9 mouse cellular contexts compared by ENCODE assay signal in genomic region chr11:4949256-4950044, GRCm38 (mm10). TPM values are rescaled to one million over a fixed set of nuclear protein-coding genes. Genes with fewer than 3 reads are reported as not detected.
DNase-seq lines count a peak whose midpoint lies in the region; ATAC-seq lines count a peak whose summit lies in the region.
"Had no signal": no experiment of that assay in that cellular context is flagged by ENCODE, and none has a peak within 500 bp of the region (broad histone marks: within the 10 kb centered on the region; RNA-seq: fewer than 3 reads in every experiment).

No protein-coding gene starts in this region.

- peak; percentile 38; the same call in 1 of the 2 replicates for ATAC-seq in heart, embryonic 16.5 days (replicated peaks; ENCODE audit: extremely low read depth, insufficient read depth, low FRiP score)
- ATAC-seq in forebrain, embryonic 14.5 days = no peak

- H3K9ac ChIP-seq in heart, embryonic 16.5 days (ENCODE audit: low read length) = no peak overlapping the region
- no peak overlapping the region for H3K9ac ChIP-seq in forebrain, embryonic 14.5 days (ENCODE audit: low read length)

- H3K27ac ChIP-seq in heart, embryonic 16.5 days (ENCODE audit: low read length) = no peak overlapping the region
- H3K27ac ChIP-seq in forebrain, embryonic 14.5 days (ENCODE audit: low read depth, low read length) = no peak overlapping the region
- no peak overlapping the region for H3K27ac ChIP-seq in midbrain, embryonic 10.5 days (replicated peaks)

- peak overlapping the region; percentile 10; the same call in 1 of the 2 replicates for H3K4me3 ChIP-seq in heart, embryonic 16.5 days (ENCODE audit: low read length)
- H3K4me3 ChIP-seq in forebrain, embryonic 14.5 days (ENCODE audit: low read depth, low read length) = peak overlapping the region; percentile 62
- H3K4me3 ChIP-seq in midbrain, embryonic 10.5 days = no peak overlapping the region

- intact Hi-C loops in heart, postnatal 25 days (cut with DNase I) = no loop called here

- no peak for DNase-seq in heart, postnatal 25 days (ENCODE audit: low spot score)
- DNase-seq in adipocyte (ENCODE audit: low spot score) = peak; percentile 11
- DNase-seq in forebrain, embryonic 14.5 days (ENCODE audit: low spot score) = peak; percentile 49
- DNase-seq in kidney, postnatal 10 days = peak; percentile 87
- DNase-seq in midbrain, embryonic 10.5 days (ENCODE audit: low spot score) = peak; percentile 82
- peak; percentile 86 for DNase-seq in testis, postnatal 10 days (ENCODE audit: low spot score)
- no peak for DNase-seq in cerebellum, adult 11 months

- WGBS in heart, embryonic 16.5 days = 6% methylated on average over 23 of the region's 23 CpGs
- 6% methylated on average over 23 of the region's 23 CpGs for WGBS in forebrain, embryonic 14.5 days
- 6% methylated on average over 23 of the region's 23 CpGs for WGBS in midbrain, embryonic 10.5 days

- no peak overlapping the region for H3K4me2 ChIP-seq in heart, embryonic 16.5 days (ENCODE audit: low read depth, low read length)
- H3K4me2 ChIP-seq in forebrain, embryonic 14.5 days (ENCODE audit: low read length) = peak overlapping the region; percentile 79

- H3K27me3 ChIP-seq in heart, embryonic 16.5 days (ENCODE audit: control insufficient read depth, insufficient read depth, low read length) = peaks cover 89% of the 10 kb centered on the region
- peaks cover 73% of the 10 kb centered on the region for H3K27me3 ChIP-seq in forebrain, embryonic 14.5 days (replicated peaks; ENCODE audit: control insufficient read depth, insufficient read depth, low read length)
- H3K27me3 ChIP-seq in midbrain, embryonic 10.5 days (ENCODE audit: low read depth, poor library complexity, severe bottlenecking) = peaks cover 99% of the 10 kb centered on the region

- peaks cover 9% of the 10 kb centered on the region; the same call in 1 of the 2 replicates for H3K4me1 ChIP-seq in heart, embryonic 16.5 days (ENCODE audit: control insufficient read depth, insufficient read depth, low read length)
- peaks cover 4% of the 10 kb centered on the region; the same call in 1 of the 2 replicates for H3K4me1 ChIP-seq in forebrain, embryonic 14.5 days (ENCODE audit: control insufficient read depth, insufficient read depth, low read length)
- peaks cover 41% of the 10 kb centered on the region for H3K4me1 ChIP-seq in midbrain, embryonic 10.5 days

- no peaks in the 10 kb centered on the region for H3K9me3 ChIP-seq in heart, embryonic 16.5 days (replicated peaks; ENCODE audit: control insufficient read depth, low read length)
- no peaks in the 10 kb centered on the region for H3K9me3 ChIP-seq in forebrain, embryonic 14.5 days (replicated peaks; ENCODE audit: control insufficient read depth, low read length)
- H3K9me3 ChIP-seq in midbrain, embryonic 10.5 days (replicated peaks) = 0 out of 2 replicates have a peak, but pooled peaks cover 5% of the 10 kb centered on the region
- H3K9me3 ChIP-seq: G1E had no signal

- H3K36me3 ChIP-seq in heart, embryonic 16.5 days (ENCODE audit: control insufficient read depth, insufficient read depth) = no peaks in the 10 kb centered on the region
- no peaks in the 10 kb centered on the region for H3K36me3 ChIP-seq in forebrain, embryonic 14.5 days (ENCODE audit: control insufficient read depth, insufficient read depth, low read length)
- H3K36me3 ChIP-seq in midbrain, embryonic 10.5 days = no peaks in the 10 kb centered on the region

RNA-seq across cellular contexts. Expression of gene Nefh, which starts 1.6 kb away (rescaled TPM):
- 0.42 and 0.60 TPM in 2 replicates for polyA plus RNA-seq in heart, embryonic 16.5 days (2015; fragmentation: Nextera tagmentation; extraction: Ambion mirVana)
- total RNA-seq in heart, postnatal 25 days (2021) = not detected
- 0.75 and 1.0 TPM in 2 replicates for polyA plus RNA-seq in forebrain, embryonic 14.5 days (2014; fragmentation: Nextera tagmentation; extraction: Ambion mirVana)
- polyA plus RNA-seq in midbrain, embryonic 10.5 days (2016; fragmentation: Nextera tagmentation; extraction: Ambion mirVana) = 0.23 and 0.29 TPM in 2 replicates

RNA-seq across cellular contexts. Expression of gene Ap1b1, which starts 37.2 kb away (rescaled TPM):
- 44.4 and 45.1 TPM in 2 replicates for polyA plus RNA-seq in heart, embryonic 16.5 days (2015; fragmentation: Nextera tagmentation; extraction: Ambion mirVana)
- 10 to 100 TPM; 53.1 to 58.1 TPM for total RNA-seq in heart, postnatal 25 days (2021)
- 58.4 and 75.5 TPM in 2 replicates for polyA plus RNA-seq in forebrain, embryonic 14.5 days (2014; fragmentation: Nextera tagmentation; extraction: Ambion mirVana)
- 62.2 and 68.4 TPM in 2 replicates for polyA plus RNA-seq in midbrain, embryonic 10.5 days (2016; fragmentation: Nextera tagmentation; extraction: Ambion mirVana)

RNA-seq across cellular contexts. Expression of gene Thoc5, which starts 54.3 kb away (rescaled TPM):
- 23.4 and 25.9 TPM in 2 replicates for polyA plus RNA-seq in heart, embryonic 16.5 days (2015; fragmentation: Nextera tagmentation; extraction: Ambion mirVana)
- 10 to 100 TPM; 16.3 to 16.9 TPM for total RNA-seq in heart, postnatal 25 days (2021)
- polyA plus RNA-seq in forebrain, embryonic 14.5 days (2014; fragmentation: Nextera tagmentation; extraction: Ambion mirVana) = 72.8 and 77.5 TPM in 2 replicates
- polyA plus RNA-seq in midbrain, embryonic 10.5 days (2016; fragmentation: Nextera tagmentation; extraction: Ambion mirVana) = 54.9 and 57.9 TPM in 2 replicates

Comparison
In these comparisons a context has a peak if more than half of its experiments do, and no peak if none do; other contexts are left out.
1. DNase-seq: peak in adipocyte (single experiment), forebrain, embryonic 14.5 days (single experiment), kidney, postnatal 10 days (single experiment), midbrain, embryonic 10.5 days (single experiment) and testis, postnatal 10 days (single experiment); none in heart, postnatal 25 days (single experiment) and cerebellum, adult 11 months (single experiment).